Mouse (Mus musculus) forebrain, embryonic 15.5 days (tissue): ENCODE measurements around the gene G430095P16Rik. TPM values are rescaled to one million over a fixed set of nuclear protein-coding genes. Genes with fewer than 3 reads are reported as not detected.

Source experiments
- ATAC-seq: fragments of 200-750 bp; cut with Nextera tagmentation; replicated peaks from 2 replicates; pipeline ENCODE4 v1.8.0; 2017; ENCODE audit warnings: mild to moderate bottlenecking, moderate TSS enrichment, moderate library complexity
- H3K27ac ChIP-seq: fragments of 300-500 bp; sonication (generic); replicated peaks from 2 replicates; pipeline ENCODE4 v1.5.1; 2015; ENCODE audit warnings: mild to moderate bottlenecking, inconsistent platforms
- H3K27me3 ChIP-seq: fragments of 300-500 bp; sonication (generic); 2 replicates; pipeline ENCODE4 v1.6.1; 2015; ENCODE audit warnings: inconsistent platforms
- H3K36me3 ChIP-seq: fragments of 300-500 bp; sonication (generic); 2 replicates; pipeline ENCODE4 v1.6.1; 2015; ENCODE audit warnings: mild to moderate bottlenecking, inconsistent platforms
- H3K4me1 ChIP-seq: fragments of 300-500 bp; sonication (generic); 2 replicates; pipeline ENCODE4 v1.6.1; 2015; ENCODE audit warnings: inconsistent platforms
- H3K4me2 ChIP-seq: fragments of 300-500 bp; sonication (generic); replicated peaks from 2 replicates; pipeline ENCODE4 v1.6.1; 2015; ENCODE audit warnings: mild to moderate bottlenecking, inconsistent platforms
- H3K4me3 ChIP-seq: fragments of 300-500 bp; sonication (generic); 2 replicates; pipeline ENCODE4 v1.5.1; 2015; ENCODE audit warnings: mild to moderate bottlenecking, inconsistent platforms
- H3K9ac ChIP-seq: fragments of 300-500 bp; sonication (generic); replicated peaks from 2 replicates; pipeline ENCODE4 v1.6.1; 2015; ENCODE audit warnings: mild to moderate bottlenecking, inconsistent platforms
- H3K9me3 ChIP-seq: fragments of 300-500 bp; sonication (generic); 2 replicates; pipeline ENCODE4 v1.6.1; 2016; ENCODE audit warnings: inconsistent platforms
- WGBS: fragments of 180-500 bp; shearing (Covaris S2); methylation state at CpG from one replicate; pipeline ENCODE4 v1.1.7; 2015; ENCODE audit warnings: mixed read lengths; 5-methylcytosine and 5-hydroxymethylcytosine counted together
- polyA plus RNA-seq: library from polyadenylated mRNA; unstranded; fragments of >200 nt; fragmentation: Nextera tagmentation; extraction: Ambion mirVana; gene quantifications from 2 replicates; pipeline ENCODE4 v1.2.1, GENCODE M21; 2015

The G430095P16Rik gene
- polyA plus RNA-seq, 1 experiment from 2014 or later = 2.7 TPM

GRCm38 (mm10) chr8:84769324-84769723, 46.5 kb downstream of the G430095P16Rik start:
- Histone ChIP-seq H3K4me2 (peak overlapping the region; percentile 70), H3K36me3 (no peaks in the 10 kb centered on the region), H3K4me1 (peaks cover 73% of the 10 kb centered on the region), H3K27me3 (no peaks in the 10 kb centered on the region), H3K9ac (peak overlapping the region; percentile 81), H3K4me3 (peak overlapping the region; percentile 43), H3K27ac (peak overlapping the region; percentile 97), H3K9me3 (no peaks in the 10 kb centered on the region)
- no peak for ATAC-seq
- 57% methylated on average over 8 of the region's 8 CpGs for WGBS

DNA sequence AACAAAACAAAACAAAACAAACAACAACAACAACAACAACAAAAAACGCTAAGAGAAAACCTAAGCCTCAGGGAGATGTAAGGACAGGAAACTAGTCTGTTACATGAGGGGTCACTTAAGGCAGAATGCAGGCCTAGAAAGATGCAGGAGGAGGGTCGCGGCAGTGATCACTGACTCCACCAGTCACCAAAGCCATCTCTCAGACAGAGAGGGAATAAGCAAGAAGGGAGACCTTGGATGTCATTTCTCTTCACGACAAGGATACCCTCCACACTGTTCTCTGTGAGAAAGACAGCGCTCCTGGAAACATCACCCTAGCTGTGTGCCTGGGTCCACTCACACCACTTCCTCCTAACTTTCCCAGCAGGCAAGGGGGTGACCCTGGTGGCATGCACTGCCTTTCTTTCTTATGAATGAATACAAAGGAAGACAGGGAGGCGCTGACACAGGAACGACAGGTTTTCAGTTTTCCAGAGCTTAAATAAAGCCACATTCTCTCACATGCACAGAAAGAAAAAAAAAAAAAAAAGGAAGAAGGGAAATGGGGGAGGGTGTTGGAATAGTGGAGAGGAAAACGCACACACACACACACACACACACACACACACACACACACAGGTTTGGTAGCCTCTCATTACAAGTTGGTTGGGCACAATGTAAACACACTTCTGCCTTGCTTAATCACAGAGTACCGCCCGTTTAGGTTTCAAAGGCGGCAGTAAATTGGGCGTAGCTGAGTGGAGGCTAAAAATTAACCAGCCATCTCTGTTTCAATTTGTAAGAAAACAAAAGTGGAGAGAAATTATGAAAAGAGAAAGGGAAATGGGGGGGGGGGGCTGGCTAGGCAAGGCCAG, 47.5 kb downstream of the G430095P16Rik start:
- Histone ChIP-seq H3K4me2 (peak overlapping the region; percentile 70), H3K27me3 (no peaks in the 10 kb centered on the region; the same call in 1 of the 2 replicates), H3K9ac (peak overlapping the region; percentile 81), H3K4me3 (peak overlapping the region; percentile 43), H3K4me1 (peaks cover 72% of the 10 kb centered on the region), H3K27ac (peak overlapping the region; percentile 97), H3K9me3 (no peaks in the 10 kb centered on the region), H3K36me3 (no peaks in the 10 kb centered on the region)
- WGBS = 18% methylated on average over 12 of the region's 12 CpGs
- ATAC-seq = no peak

- 32% methylated on average over 5 of the region's 5 CpGs for WGBS
- H3K27ac ChIP-seq = peak overlapping the region; percentile 97
- H3K4me2 ChIP-seq = peak overlapping the region; percentile 70
- H3K36me3 ChIP-seq = no peaks in the 10 kb centered on the region
- H3K4me3 ChIP-seq = peak overlapping the region; percentile 43
- peaks cover 72% of the 10 kb centered on the region for H3K4me1 ChIP-seq
- no peaks in the 10 kb centered on the region; the same call in 1 of the 2 replicates for H3K27me3 ChIP-seq
- peak overlapping the region; percentile 81 for H3K9ac ChIP-seq
- H3K9me3 ChIP-seq = no peaks in the 10 kb centered on the region
- no peak for ATAC-seq
Observed at GRCm38 (mm10) chr8:84771000-84771687, 48.3 kb downstream of the G430095P16Rik start.

DNA sequence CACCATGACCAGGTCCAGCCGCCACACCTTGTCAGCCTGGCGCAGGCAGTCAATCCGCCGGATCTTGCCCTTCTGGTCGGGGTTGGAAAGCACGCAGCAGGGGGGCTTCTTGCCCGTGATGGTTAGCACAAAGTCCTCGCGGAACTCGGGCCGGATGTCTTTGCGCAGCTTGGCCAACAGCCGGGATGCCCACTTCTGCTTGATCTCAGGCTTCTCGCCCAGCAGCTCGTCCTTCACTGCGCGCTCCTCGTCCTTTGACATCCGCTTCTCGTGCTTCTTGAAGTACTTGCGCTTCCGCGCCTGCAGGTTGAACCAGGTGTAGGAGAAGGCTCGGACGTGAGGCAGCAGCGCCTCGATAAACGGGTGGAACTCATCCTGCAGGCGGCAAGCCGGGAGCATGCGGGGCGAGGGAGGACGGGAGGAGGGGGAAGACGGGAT, 49.2 kb downstream of the G430095P16Rik start:
- Histone ChIP-seq H3K36me3 (no peaks in the 10 kb centered on the region), H3K4me1 (peaks cover 71% of the 10 kb centered on the region), H3K4me3 (peak overlapping the region; percentile 43), H3K27me3 (no peaks in the 10 kb centered on the region; the same call in 1 of the 2 replicates), H3K9ac (peak overlapping the region; percentile 81), H3K27ac (peak overlapping the region; percentile 97), H3K4me2 (peak overlapping the region; percentile 70), H3K9me3 (no peaks in the 10 kb centered on the region)
- 8% methylated on average over 34 of the region's 34 CpGs for WGBS
- ATAC-seq = no peak

DNA sequence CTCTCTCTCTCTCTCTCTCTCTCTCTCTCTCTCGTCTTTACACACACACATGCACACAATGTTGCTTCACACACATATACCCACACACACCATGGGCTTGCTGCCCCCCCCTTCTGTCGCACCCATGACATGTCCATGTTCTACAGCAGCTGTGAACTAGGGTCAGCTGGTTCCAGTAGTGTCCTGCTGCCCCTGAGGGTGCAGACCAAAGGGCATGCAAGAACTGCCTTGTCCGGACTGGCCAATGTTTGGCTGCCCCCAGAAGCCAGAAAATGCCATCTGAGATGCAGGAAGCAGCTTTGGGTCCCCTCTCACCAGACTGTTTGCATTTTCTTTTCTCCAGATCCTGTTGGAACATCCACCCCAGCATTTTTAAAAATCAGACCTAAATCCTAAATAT, 49.8 kb downstream of the G430095P16Rik start:
- no peak for ATAC-seq

GRCm38 (mm10) chr8:84773304-84773703, 50.5 kb downstream of the G430095P16Rik start:
- H3K4me2 ChIP-seq = peak overlapping the region; percentile 70
- peak; percentile 38 for ATAC-seq
- H3K4me3 ChIP-seq = peak overlapping the region; percentile 43
- 3% methylated on average over 9 of the region's 9 CpGs for WGBS
- H3K4me1 ChIP-seq = peaks cover 78% of the 10 kb centered on the region
- peak overlapping the region; percentile 97 for H3K27ac ChIP-seq
- no peaks in the 10 kb centered on the region for H3K9me3 ChIP-seq
- no peaks in the 10 kb centered on the region for H3K36me3 ChIP-seq
- H3K9ac ChIP-seq = peak overlapping the region; percentile 81
- no peaks in the 10 kb centered on the region; the same call in 1 of the 2 replicates for H3K27me3 ChIP-seq

More for the DNA sequence above, 49.8 kb downstream of the G430095P16Rik start:
- H3K36me3 ChIP-seq = no peaks in the 10 kb centered on the region
- H3K4me2 ChIP-seq = peak overlapping the region; percentile 70
- H3K27ac ChIP-seq = peak overlapping the region; percentile 97
- peak overlapping the region; percentile 81 for H3K9ac ChIP-seq
- no peaks in the 10 kb centered on the region for H3K9me3 ChIP-seq
- peak overlapping the region; percentile 43 for H3K4me3 ChIP-seq
- H3K27me3 ChIP-seq = no peaks in the 10 kb centered on the region; the same call in 1 of the 2 replicates
- peaks cover 74% of the 10 kb centered on the region for H3K4me1 ChIP-seq
- 12% methylated on average over 2 of the region's 3 CpGs for WGBS

GRCm38 (mm10) chr8:84773833-84774232, 51.0 kb downstream of the G430095P16Rik start:
- ATAC-seq = peak; percentile 92
- Histone ChIP-seq H3K9me3 (no peaks in the 10 kb centered on the region), H3K36me3 (no peaks in the 10 kb centered on the region), H3K4me1 (peaks cover 78% of the 10 kb centered on the region), H3K9ac (peak overlapping the region; percentile 81), H3K4me3 (peak overlapping the region; percentile 43), H3K27me3 (peaks cover 4% of the 10 kb centered on the region; the same call in 1 of the 2 replicates), H3K4me2 (peak overlapping the region; percentile 70), H3K27ac (peak overlapping the region; percentile 97)
- WGBS = under 1% methylated on average over 16 of the region's 19 CpGs

DNA sequence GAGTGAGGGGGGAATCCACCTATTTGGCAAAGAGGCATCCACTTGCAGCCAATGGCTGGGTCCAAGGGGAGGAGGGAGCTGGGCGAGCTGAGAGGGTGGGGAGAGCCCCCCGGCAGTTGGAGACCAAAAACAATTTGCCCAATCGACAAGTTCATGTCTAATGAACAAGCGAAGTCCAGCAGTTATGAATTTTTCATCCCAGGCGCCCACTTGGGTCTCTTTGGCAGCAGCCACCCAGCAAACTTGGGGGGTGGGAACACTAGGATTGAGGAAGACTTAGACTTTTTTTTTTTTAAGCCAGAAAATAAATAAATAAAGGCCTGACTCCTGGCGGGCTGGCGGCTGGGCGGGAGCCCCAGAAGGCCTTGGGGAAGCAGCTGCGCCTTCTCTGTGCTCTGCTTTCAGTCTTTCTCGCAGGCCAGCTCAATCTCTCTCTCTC, 51.7 kb downstream of the G430095P16Rik start:
- H3K4me3 ChIP-seq = peak overlapping the region; percentile 43; the same call in 1 of the 2 replicates
- ATAC-seq = peak; percentile 66
- peak overlapping the region; percentile 97 for H3K27ac ChIP-seq
- H3K36me3 ChIP-seq = no peaks in the 10 kb centered on the region
- H3K9ac ChIP-seq = peak overlapping the region; percentile 29; the same call in 1 of the 2 replicates
- 2% methylated on average over 10 of the region's 10 CpGs for WGBS
- H3K4me2 ChIP-seq = peak overlapping the region; percentile 70
- no peaks in the 10 kb centered on the region for H3K9me3 ChIP-seq
- peaks cover 4% of the 10 kb centered on the region; the same call in 1 of the 2 replicates for H3K27me3 ChIP-seq
- H3K4me1 ChIP-seq = peaks cover 78% of the 10 kb centered on the region

GRCm38 (mm10) chr8:84775105-84775591, 52.3 kb downstream of the G430095P16Rik start:
- ATAC-seq = no peak
- H3K4me1 ChIP-seq = peaks cover 79% of the 10 kb centered on the region

DNA sequence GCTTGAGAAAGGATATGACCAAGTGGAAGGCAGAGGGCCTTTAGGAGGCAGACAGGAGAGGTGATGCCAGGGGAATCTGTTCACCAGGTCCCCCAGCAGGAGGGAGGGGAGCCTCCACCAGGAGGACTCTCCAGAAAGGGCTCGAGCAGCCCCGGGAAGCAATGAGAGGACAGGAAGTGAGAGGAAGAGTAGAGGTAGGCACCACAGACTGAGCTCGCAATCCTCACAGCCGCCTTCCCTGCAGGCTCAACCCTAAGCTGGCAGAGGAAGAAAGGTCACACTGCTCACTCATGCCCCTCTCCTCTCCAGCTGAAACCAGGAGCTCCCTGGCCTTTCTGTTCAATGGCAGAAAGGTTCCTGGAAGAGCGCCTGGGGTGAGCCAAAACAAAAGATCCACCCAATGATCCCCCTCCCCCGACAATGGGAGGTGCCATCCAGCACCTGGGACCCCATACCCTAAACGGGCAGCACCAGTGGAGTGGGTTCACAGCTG, 52.9 kb downstream of the G430095P16Rik start:
- H3K27me3 ChIP-seq = peaks cover 4% of the 10 kb centered on the region; the same call in 1 of the 2 replicates
- peak overlapping the region; percentile 13 for H3K4me3 ChIP-seq
- peak overlapping the region; percentile 70 for H3K4me2 ChIP-seq
- H3K27ac ChIP-seq = peak overlapping the region; percentile 97
- no peaks in the 10 kb centered on the region for H3K9me3 ChIP-seq
- 4% methylated on average over 7 of the region's 7 CpGs for WGBS
- no peak for ATAC-seq
- H3K36me3 ChIP-seq = no peaks in the 10 kb centered on the region
- H3K4me1 ChIP-seq = peaks cover 81% of the 10 kb centered on the region
- H3K9ac ChIP-seq = peak overlapping the region; percentile 41

More at GRCm38 (mm10) chr8:84775105-84775591, 52.3 kb downstream of the G430095P16Rik start:
- WGBS = 6% methylated on average over 13 of the region's 13 CpGs
- Histone ChIP-seq H3K36me3 (no peaks in the 10 kb centered on the region), H3K4me3 (peak overlapping the region; percentile 13), H3K27ac (peak overlapping the region; percentile 97), H3K9ac (peak overlapping the region; percentile 41), H3K27me3 (peaks cover 4% of the 10 kb centered on the region; the same call in 1 of the 2 replicates), H3K4me2 (peak overlapping the region; percentile 70), H3K9me3 (no peaks in the 10 kb centered on the region)
